Mouse (Mus musculus) MEL (cell line): ENCODE measurements at regions not wholly inside any gene's neighbourhood (a gene's known extent, or its start where the extent isn't known, plus 50 kb on each side); places are given as distances from the start of the nearest gene placed in this dataset.

ENCODE experiments used
- DNase-seq: peaks from one replicate; pipeline ENCODE4 v3.0.0; 2011; ENCODE audit warnings: low read depth, low spot score
- H3K27ac ChIP-seq: 2 replicates; pipeline ENCODE4 v1.5.1; 2012; ENCODE audit warnings: low read depth, mild to moderate bottlenecking, control low read depth, low read length, moderate library complexity; ENCODE audit not compliant: control insufficient read depth
- H3K27me3 ChIP-seq, 2 experiments: fragments of 150-350 bp in 1 of 2; sonication (generic) in 1 of 2; 2 replicates each; pipeline ENCODE4 v1.6.1; 2012; ENCODE audit warnings: low read length in 2 of 2, mild to moderate bottlenecking in 2 of 2, improper control_type of control experiment in 1 of 2, moderate library complexity in 1 of 2; ENCODE audit not compliant: insufficient read depth in 2 of 2, control insufficient read depth in 1 of 2
- H3K36me3 ChIP-seq, 2 experiments: 2 replicates each; pipeline ENCODE4 v1.6.1; 2012 to 2014; ENCODE audit warnings: low read length in 2 of 2, improper control_type of control experiment in 1 of 2, inconsistent platforms in 1 of 2, mild to moderate bottlenecking in 1 of 2; ENCODE audit not compliant: insufficient read depth in 2 of 2, control insufficient read depth in 1 of 2
- H3K4me1 ChIP-seq, 2 experiments: fragments of 150-350 bp in 1 of 2; sonication (generic) in 1 of 2; 2 replicates each; pipeline ENCODE4 v1.6.1; 2012; ENCODE audit warnings: low read length in 2 of 2, improper control_type of control experiment in 1 of 2, mild to moderate bottlenecking in 1 of 2; ENCODE audit not compliant: insufficient read depth in 2 of 2, control insufficient read depth in 1 of 2
- H3K4me3 ChIP-seq, 2 experiments: fragments of 150-350 bp in 1 of 2; sonication (generic) in 1 of 2; 2 replicates each; pipeline ENCODE4 v1.5.1; 2012; ENCODE audit warnings: low read depth in 2 of 2, low read length in 2 of 2, mild to moderate bottlenecking in 2 of 2, moderate library complexity in 2 of 2, control low read depth in 1 of 2, improper control_type of control experiment in 1 of 2; ENCODE audit not compliant: control insufficient read depth in 1 of 2, insufficient read depth in 1 of 2
- H3K79me2 ChIP-seq: 2 replicates; pipeline ENCODE4 v1.6.1; 2012; ENCODE audit warnings: mild to moderate bottlenecking, low read length, moderate library complexity; ENCODE audit not compliant: control insufficient read depth, poor library complexity, insufficient read depth
- H3K9ac ChIP-seq: 2 replicates; pipeline ENCODE4 v1.6.1; 2012; ENCODE audit warnings: low read depth, mild to moderate bottlenecking, control low read depth, low read length, moderate library complexity; ENCODE audit not compliant: control insufficient read depth, poor library complexity, severe bottlenecking
- H3K9me3 ChIP-seq: fragments of 150-350 bp; sonication (generic); replicated peaks from 2 replicates; pipeline ENCODE4 v1.6.1; 2012; ENCODE audit warnings: mild to moderate bottlenecking, low read length, improper control_type of control experiment, moderate library complexity; ENCODE audit not compliant: insufficient read depth
- BHLHE40 ChIP-seq: IDR thresholded peaks from 2 replicates; pipeline ENCODE4 v1.6.1; 2012; ENCODE audit warnings: low read depth, mild to moderate bottlenecking, inconsistent platforms, low read length, improper control_type of control experiment, borderline replicate concordance
- CHD1 ChIP-seq: IDR thresholded peaks from 2 replicates; pipeline ENCODE4 v1.6.1; 2012; ENCODE audit warnings: low read depth, mild to moderate bottlenecking, inconsistent platforms, low read length, improper control_type of control experiment
- CHD2 ChIP-seq: IDR thresholded peaks from 2 replicates; pipeline ENCODE4 v1.6.1; 2011; ENCODE audit warnings: low read length, improper control_type of control experiment
- CTCF ChIP-seq, 3 experiments: IDR thresholded peaks in 2 of 3; conservative IDR thresholded peaks in 1 of 3; 2 replicates each; pipeline ENCODE4 v1.5.1; 2011 to 2012; ENCODE audit warnings: low read length in 3 of 3, low read depth in 2 of 3, mild to moderate bottlenecking in 2 of 3, improper control_type of control experiment in 1 of 3, inconsistent platforms in 1 of 3, mixed read lengths in 1 of 3, moderate library complexity in 1 of 3; ENCODE audit not compliant: control insufficient read depth in 1 of 3, insufficient read depth in 1 of 3, poor library complexity in 1 of 3, severe bottlenecking in 1 of 3
- E2F4 ChIP-seq: IDR thresholded peaks from 2 replicates; pipeline ENCODE4 v1.6.1; 2011; ENCODE audit warnings: low read depth, low read length, improper control_type of control experiment, borderline replicate concordance
- ELF1 ChIP-seq: IDR thresholded peaks from 2 replicates; pipeline ENCODE4 v1.6.1; 2014; ENCODE audit warnings: low read depth, mild to moderate bottlenecking, inconsistent platforms, low read length, improper control_type of control experiment, moderate library complexity
- EP300 ChIP-seq, 2 experiments: IDR thresholded peaks; 2 replicates each; pipeline ENCODE4 v1.6.1; 2011; ENCODE audit warnings: improper control_type of control experiment in 2 of 2, low read length in 2 of 2, low read depth in 1 of 2, mild to moderate bottlenecking in 1 of 2
- GABPA ChIP-seq: IDR thresholded peaks from 2 replicates; pipeline ENCODE4 v1.6.1; 2012; ENCODE audit warnings: low read depth, mild to moderate bottlenecking, inconsistent platforms, low read length, improper control_type of control experiment, moderate library complexity
- HCFC1 ChIP-seq: IDR thresholded peaks from 2 replicates; pipeline ENCODE4 v1.6.1; 2012; ENCODE audit warnings: low read depth, mild to moderate bottlenecking, inconsistent platforms, low read length, improper control_type of control experiment, moderate library complexity
- JUND ChIP-seq: IDR thresholded peaks from 2 replicates; pipeline ENCODE4 v1.6.1; 2011; ENCODE audit warnings: low read depth, mild to moderate bottlenecking, improper control_type of control experiment, low read length
- MAFK ChIP-seq: IDR thresholded peaks from 2 replicates; pipeline ENCODE4 v1.6.1; 2011; ENCODE audit warnings: low read depth, mild to moderate bottlenecking, low read length, improper control_type of control experiment, borderline replicate concordance
- MAX ChIP-seq: IDR thresholded peaks from 2 replicates; pipeline ENCODE4 v1.6.1; 2011; ENCODE audit warnings: low read length, improper control_type of control experiment
- MYB ChIP-seq: IDR thresholded peaks from 2 replicates; pipeline ENCODE4 v1.6.1; 2011; ENCODE audit warnings: mild to moderate bottlenecking, low read depth, low read length, improper control_type of control experiment
- MYC ChIP-seq: IDR thresholded peaks from 2 replicates; pipeline ENCODE4 v1.6.1; 2011; ENCODE audit warnings: low read depth, mild to moderate bottlenecking, low read length, improper control_type of control experiment, moderate library complexity
- NELFE ChIP-seq: IDR thresholded peaks from 2 replicates; pipeline ENCODE4 v1.6.1; 2011; ENCODE audit warnings: low read depth, low read length, improper control_type of control experiment
- NRF1 ChIP-seq: IDR thresholded peaks from 2 replicates; pipeline ENCODE4 v1.6.1; 2014; ENCODE audit warnings: low read depth, mild to moderate bottlenecking, inconsistent platforms, low read length, improper control_type of control experiment, moderate library complexity; ENCODE audit not compliant: poor library complexity, insufficient read depth, severe bottlenecking
- POLR2A ChIP-seq, 2 experiments: IDR thresholded peaks; 2 replicates each; pipeline ENCODE4 v1.6.1; 2011 to 2012; ENCODE audit warnings: low read length in 2 of 2, mild to moderate bottlenecking in 2 of 2, control low read depth in 1 of 2, improper control_type of control experiment in 1 of 2, low read depth in 1 of 2, moderate library complexity in 1 of 2; ENCODE audit not compliant: control insufficient read depth in 1 of 2, insufficient read depth in 1 of 2, poor library complexity in 1 of 2
- USF1 ChIP-seq: IDR thresholded peaks from 2 replicates; pipeline ENCODE4 v1.6.1; 2014; ENCODE audit warnings: low read depth, mild to moderate bottlenecking, inconsistent platforms, low read length, improper control_type of control experiment, moderate library complexity
- USF2 ChIP-seq, 2 experiments: IDR thresholded peaks; 2 replicates each; pipeline ENCODE4 v1.6.1; 2011 to 2012; ENCODE audit warnings: improper control_type of control experiment in 2 of 2, low read length in 2 of 2, borderline replicate concordance in 1 of 2, inconsistent platforms in 1 of 2, low read depth in 1 of 2, mild to moderate bottlenecking in 1 of 2; ENCODE audit not compliant: insufficient read depth in 1 of 2
- ZMIZ1 ChIP-seq: IDR thresholded peaks from 2 replicates; pipeline ENCODE4 v1.6.1; 2012; ENCODE audit warnings: low read depth, mild to moderate bottlenecking, inconsistent platforms, low read length, improper control_type of control experiment, moderate library complexity

DNA sequence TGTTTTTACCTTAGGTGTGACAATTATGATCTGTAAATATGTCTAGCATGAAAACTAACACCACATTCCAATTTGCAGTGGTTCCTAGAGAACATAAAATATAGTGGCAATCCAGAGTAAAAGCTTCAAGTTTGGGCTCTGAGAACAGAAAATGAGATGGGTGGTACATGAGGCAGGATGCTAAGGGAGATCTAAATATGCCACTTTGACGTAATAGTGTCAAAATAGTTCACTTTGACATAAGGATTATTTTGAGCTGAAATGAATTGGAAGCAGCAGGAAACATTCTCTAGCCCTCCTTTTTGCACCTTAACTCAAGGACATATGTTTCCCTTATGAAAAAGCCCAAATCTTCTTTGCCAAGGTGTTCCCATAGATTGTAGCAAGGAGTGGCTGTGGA lies 219.1 kb upstream of the Lama2 start:
- Histone ChIP-seq H3K36me3 (no peaks in the 10 kb centered on the region), H3K79me2 (no peaks in the 10 kb centered on the region), H3K27me3 (no peaks in the 10 kb centered on the region), H3K27ac (no peak overlapping the region), H3K9ac (no peak overlapping the region), H3K4me3 (no peak overlapping the region), H3K9me3 (no peaks in the 10 kb centered on the region), H3K4me1 (no peaks in the 10 kb centered on the region)
- TF ChIP-seq GABPA, result no peak
- TF ChIP-seq EP300 (IDR thresholded peaks at IDR 0.05; ENCODE audit: low read depth in 1 of 2, low read length in 2 of 2), result no peak
- TF ChIP-seq NELFE, result no peak
- no peak for TF ChIP-seq MAX
- no peak for TF ChIP-seq USF1
- TF ChIP-seq POLR2A (IDR thresholded peaks at IDR 0.05; ENCODE audit: control insufficient read depth in 1 of 2, insufficient read depth in 1 of 2, low read depth in 1 of 2, low read length in 2 of 2, poor library complexity in 1 of 2), result no peak
- no peak for TF ChIP-seq CHD1
- no peak for TF ChIP-seq ELF1
- TF ChIP-seq CHD2, result no peak
- TF ChIP-seq CTCF (IDR thresholded peaks at IDR 0.05 in 2 of 3, conservative IDR thresholded peaks at IDR 0.05 in 1 of 3; ENCODE audit: control insufficient read depth in 1 of 3, insufficient read depth in 1 of 3, low read depth in 2 of 3, low read length in 3 of 3, poor library complexity in 1 of 3, severe bottlenecking in 1 of 3), result no peak
- TF ChIP-seq BHLHE40, result no peak
- TF ChIP-seq MYC, result no peak
- no peak for TF ChIP-seq JUND
- TF ChIP-seq MYB, result no peak
- TF ChIP-seq MAFK, result no peak
- no peak for DNase-seq

DNA sequence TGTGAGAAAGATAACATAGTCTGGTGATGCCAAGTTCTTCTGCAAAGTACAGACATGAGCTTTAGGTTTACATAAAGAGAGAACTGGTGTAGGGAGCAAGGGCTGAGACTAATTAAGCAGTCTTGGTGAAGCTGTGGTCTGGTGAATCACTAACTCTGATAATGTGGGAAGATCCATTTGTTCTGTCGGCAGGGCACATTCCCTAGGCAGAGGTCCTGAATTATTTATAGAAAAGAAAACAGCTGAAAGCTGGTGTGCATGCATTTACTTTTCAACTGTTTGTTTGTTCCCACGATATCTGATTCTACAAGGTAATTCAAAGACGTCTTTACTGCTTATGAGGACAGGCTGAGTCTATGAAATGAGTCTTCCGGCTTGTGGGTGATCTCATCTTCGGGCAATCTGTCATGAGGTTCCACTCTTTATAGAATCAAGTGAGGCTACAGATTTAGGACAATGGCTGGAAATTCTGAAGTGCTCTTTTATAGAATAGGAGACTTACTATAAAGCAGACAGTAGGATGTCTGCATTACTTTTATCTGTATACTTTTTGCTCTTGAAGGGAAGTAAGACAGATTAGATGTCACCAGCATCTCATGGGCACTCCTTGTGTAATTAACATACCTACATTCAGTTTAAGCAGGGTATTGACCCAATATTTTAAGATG lies 221.6 kb upstream of the Lama2 start:
- no peaks in the 10 kb centered on the region for H3K9me3 ChIP-seq
- no peaks in the 10 kb centered on the region for H3K36me3 ChIP-seq
- no peak overlapping the region for H3K4me3 ChIP-seq
- TF ChIP-seq NRF1 (no peak), USF2 (IDR thresholded peaks at IDR 0.05; ENCODE audit: borderline replicate concordance in 1 of 2, insufficient read depth in 1 of 2, low read depth in 1 of 2, low read length in 2 of 2) (no peak), ZMIZ1 (no peak), E2F4 (no peak), HCFC1 (no peak), CTCF (IDR thresholded peaks at IDR 0.05 in 2 of 3, conservative IDR thresholded peaks at IDR 0.05 in 1 of 3; ENCODE audit: control insufficient read depth in 1 of 3, insufficient read depth in 1 of 3, low read depth in 2 of 3, low read length in 3 of 3, poor library complexity in 1 of 3, severe bottlenecking in 1 of 3) (no peak)
- no peaks in the 10 kb centered on the region for H3K27me3 ChIP-seq
- no peaks in the 10 kb centered on the region for H3K4me1 ChIP-seq
- no peak overlapping the region for H3K27ac ChIP-seq
- no peak overlapping the region for H3K9ac ChIP-seq
- DNase-seq, result no peak
- no peaks in the 10 kb centered on the region for H3K79me2 ChIP-seq
